In genomic region chr1:3121288-3121687, GRCm38 (mm10) we compare ENCODE assay signal across 9 mouse cellular contexts.
DNase-seq lines count a peak whose midpoint lies in the region; ATAC-seq and TF ChIP-seq lines count a peak whose summit lies in the region.
"Had no signal": no experiment of that assay in that cellular context is flagged by ENCODE, and none has a peak within 500 bp of the region (broad histone marks: within the 10 kb centered on the region; RNA-seq: fewer than 3 reads in every experiment).

No protein-coding gene starts in this region.

- no peak overlapping the region for H3K9ac ChIP-seq in intestine, embryonic 14.5 days (ENCODE audit: low read length)
- H3K9ac ChIP-seq in intestine, postnatal 0 days (ENCODE audit: low read depth, low read length): no peak overlapping the region
- H3K9ac ChIP-seq in heart, adult 2 months (ENCODE audit: low read depth, low read length): no peak overlapping the region

- intact Hi-C loops in heart, adult 2 months (cut with DNase I): no loop called here
- intact Hi-C loops in left cerebral cortex, postnatal 36 days (cut with DNase I): loop anchor here (10.0 kb wide), 1 partner anchor 174 kb away; no protein-coding TSS in a partner anchor

- H3K4me2 ChIP-seq in intestine, embryonic 14.5 days (ENCODE audit: low read length): no peak overlapping the region
- no peak overlapping the region for H3K4me2 ChIP-seq in intestine, postnatal 0 days (replicated peaks; ENCODE audit: low read depth)

- ATAC-seq in intestine, embryonic 14.5 days (replicated peaks; ENCODE audit: low FRiP score, low TSS enrichment, low read depth): no peak
- no peak for ATAC-seq in intestine, postnatal 0 days

- no peak for TF ChIP-seq CTCF in intestine, postnatal 0 days (IDR thresholded peaks at IDR 0.05; ENCODE audit: low read depth)
- TF ChIP-seq CTCF in heart, adult 2 months (IDR thresholded peaks at IDR 0.05): no peak

- no peaks in the 10 kb centered on the region for H3K27me3 ChIP-seq in intestine, embryonic 14.5 days (replicated peaks; ENCODE audit: control insufficient read depth, insufficient read depth, low read length)
- no peaks in the 10 kb centered on the region for H3K27me3 ChIP-seq in intestine, postnatal 0 days (replicated peaks; ENCODE audit: control insufficient read depth, insufficient read depth, low read length)
- no peaks in the 10 kb centered on the region for H3K27me3 ChIP-seq in heart, adult 2 months (ENCODE audit: control insufficient read depth, insufficient read depth, low read length)

- 38% methylated on average over 2 of the region's 2 CpGs for WGBS in intestine, embryonic 14.5 days
- 72% methylated on average over 2 of the region's 2 CpGs for WGBS in intestine, postnatal 0 days
- 16% methylated on average over 2 of the region's 2 CpGs for WGBS in heart, adult 2 months

- no peak for TF ChIP-seq EP300 in heart, adult 2 months (IDR thresholded peaks at IDR 0.05; ENCODE audit: insufficient read depth, low read depth, low read length)

- no peaks in the 10 kb centered on the region for H3K9me3 ChIP-seq in intestine, embryonic 14.5 days (ENCODE audit: control insufficient read depth, low read length)
- no peaks in the 10 kb centered on the region for H3K9me3 ChIP-seq in intestine, postnatal 0 days (ENCODE audit: control insufficient read depth)

- no peaks in the 10 kb centered on the region for H3K4me1 ChIP-seq in intestine, embryonic 14.5 days (replicated peaks; ENCODE audit: control insufficient read depth, insufficient read depth, low read length)
- no peaks in the 10 kb centered on the region for H3K4me1 ChIP-seq in intestine, postnatal 0 days (replicated peaks; ENCODE audit: control insufficient read depth, insufficient read depth, low read length)
- peaks cover 2% of the 10 kb centered on the region for H3K4me1 ChIP-seq in heart, adult 2 months (ENCODE audit: control insufficient read depth, insufficient read depth, low read length)

- H3K36me3 ChIP-seq in intestine, embryonic 14.5 days (ENCODE audit: control insufficient read depth, insufficient read depth, low read length): no peaks in the 10 kb centered on the region
- H3K36me3 ChIP-seq in intestine, postnatal 0 days (ENCODE audit: control insufficient read depth, insufficient read depth): no peaks in the 10 kb centered on the region
- peaks cover 6% of the 10 kb centered on the region for H3K36me3 ChIP-seq in heart, adult 2 months (ENCODE audit: control insufficient read depth, insufficient read depth, low read length)

- peak; percentile 55 for DNase-seq in intestine, embryonic 14.5 days (ENCODE audit: low spot score)
- DNase-seq in brain, embryonic 18.5 days (ENCODE audit: low read depth, low spot score): peak; percentile 30
- DNase-seq in heart, adult 2 months: peak; percentile 34 to 65
- DNase-seq in left cerebral cortex, postnatal 36 days (ENCODE audit: low spot score in 2 of 2): peak; percentile 62 to 64
- no peak for DNase-seq in thymus, adult 18-20 months
- DNase-seq in adipocyte (ENCODE audit: low spot score): no peak
- DNase-seq in cerebellum, adult 9-11 months: no peak

- no peaks in the 10 kb centered on the region for H3K79me2 ChIP-seq in heart, adult 2 months (replicated peaks; ENCODE audit: control insufficient read depth, insufficient read depth, low read length)

- no peak overlapping the region for H3K27ac ChIP-seq in intestine, embryonic 14.5 days (ENCODE audit: low read depth)
- no peak overlapping the region for H3K27ac ChIP-seq in intestine, postnatal 0 days (ENCODE audit: low read depth, low read length)
- peak overlapping the region; percentile 76 for H3K27ac ChIP-seq in heart, adult 2 months

- no peak for TF ChIP-seq POLR2A in heart, adult 2 months (IDR thresholded peaks at IDR 0.05; ENCODE audit: insufficient read depth, low read depth, low read length)

- H3K4me3 ChIP-seq in intestine, embryonic 14.5 days (ENCODE audit: low read depth, low read length): no peak overlapping the region
- H3K4me3 ChIP-seq in intestine, postnatal 0 days (ENCODE audit: low read depth, low read length): no peak overlapping the region
- no peak overlapping the region for H3K4me3 ChIP-seq in heart, adult 2 months
- H3K4me3 ChIP-seq: layer of hippocampus, adult 2 months had no signal

Comparison
In these comparisons a context has a peak if more than half of its experiments do, and no peak if none do; other contexts are left out.
1. DNase-seq: peak in intestine, embryonic 14.5 days (single experiment), brain, embryonic 18.5 days (single experiment), heart, adult 2 months (2 of 2) and left cerebral cortex, postnatal 36 days (2 of 2); none in thymus, adult 18-20 months (0 of 2), adipocyte (single experiment) and cerebellum, adult 9-11 months (single experiment).